Mouse (Mus musculus) liver, embryonic 11.5 days (tissue): Measurements from ENCODE around the gene Itln1. TPM values are rescaled to one million over a fixed set of nuclear protein-coding genes. Genes with fewer than 3 reads are reported as not detected.

ENCODE experiments used
- ATAC-seq: fragments of 200-750 bp; cut with Nextera tagmentation; replicated peaks from 2 replicates; pipeline ENCODE4 v1.8.0; 2017; ENCODE audit warnings: moderate number of reproducible peaks, mild to moderate bottlenecking, moderate TSS enrichment, moderate library complexity; ENCODE audit not compliant: low FRiP score
- DNase-seq: peaks from one replicate; pipeline ENCODE4 v3.0.0-alpha.2; 2017; ENCODE audit warnings: low spot score
- H3K27ac ChIP-seq: fragments of 300-500 bp; sonication (generic); 2 replicates; pipeline ENCODE4 v1.5.1; 2014; ENCODE audit warnings: mild to moderate bottlenecking, low read depth, low read length, control low read depth
- H3K27me3 ChIP-seq: fragments of 300-500 bp; sonication (generic); replicated peaks from 2 replicates; pipeline ENCODE4 v1.6.1; 2014; ENCODE audit warnings: low read length, mixed read lengths; ENCODE audit not compliant: control insufficient read depth, insufficient read depth
- H3K36me3 ChIP-seq: fragments of 300-500 bp; sonication (generic); 2 replicates; pipeline ENCODE4 v1.6.1; 2014; ENCODE audit warnings: mild to moderate bottlenecking, low read length, moderate library complexity, mixed read lengths; ENCODE audit not compliant: control insufficient read depth, insufficient read depth
- H3K4me1 ChIP-seq: fragments of 300-500 bp; sonication (generic); replicated peaks from 2 replicates; pipeline ENCODE4 v1.6.1; 2014; ENCODE audit warnings: low read length, mixed read lengths; ENCODE audit not compliant: control insufficient read depth, insufficient read depth
- H3K4me2 ChIP-seq: fragments of 300-500 bp; sonication (generic); 2 replicates; pipeline ENCODE4 v1.6.1; 2014; ENCODE audit warnings: mild to moderate bottlenecking, control low read depth, moderate library complexity
- H3K4me3 ChIP-seq: fragments of 300-500 bp; sonication (generic); 2 replicates; pipeline ENCODE4 v1.5.1; 2014; ENCODE audit warnings: low read depth, low read length, control low read depth
- H3K9ac ChIP-seq: fragments of 300-500 bp; sonication (generic); 2 replicates; pipeline ENCODE4 v1.6.1; 2014; ENCODE audit warnings: low read depth, low read length, control low read depth
- H3K9me3 ChIP-seq: fragments of 300-500 bp; sonication (generic); 2 replicates; pipeline ENCODE4 v1.6.1; 2016; ENCODE audit warnings: low read length, inconsistent platforms, mixed read lengths; ENCODE audit not compliant: control insufficient read depth
- WGBS: fragments of 180-500 bp; shearing (Covaris S2); extraction: QIAGEN DNeasy Blood & Tissue Kit; methylation state at CpG from one replicate; pipeline ENCODE4 v1.1.7; 2014; 5-methylcytosine and 5-hydroxymethylcytosine counted together
- polyA plus RNA-seq: library from polyadenylated mRNA; unstranded; fragments of >200 nt; fragmentation: Nextera tagmentation; extraction: Ambion mirVana; gene quantifications from 2 replicates; pipeline ENCODE4 v1.2.1, GENCODE M21; 2014

Gene Itln1
- polyA plus RNA-seq, 1 experiment from 2014 or later = not detected

- H3K27me3 ChIP-seq = no peaks in the 10 kb centered on the region
- peaks cover 6% of the 10 kb centered on the region; the same call in 1 of the 2 replicates for H3K9me3 ChIP-seq
- 74% methylated on average over 1 of the region's 1 CpGs for WGBS
- no peaks in the 10 kb centered on the region for H3K4me1 ChIP-seq
- H3K4me2 ChIP-seq = no peak overlapping the region
- no peak overlapping the region for H3K9ac ChIP-seq
- ATAC-seq = no peak
- no peak for DNase-seq
- no peak overlapping the region for H3K27ac ChIP-seq
- no peaks in the 10 kb centered on the region for H3K36me3 ChIP-seq
- H3K4me3 ChIP-seq = no peak overlapping the region
These were observed 5.6 kb upstream of the Itln1 start for GRCm38 (mm10) chr1:171540694-171541093.

GRCm38 (mm10) chr1:171534557-171534956, 537 bp downstream of the Itln1 start:
- H3K27ac ChIP-seq = no peak overlapping the region
- H3K9me3 ChIP-seq = peaks cover 6% of the 10 kb centered on the region; the same call in 1 of the 2 replicates
- no peaks in the 10 kb centered on the region for H3K27me3 ChIP-seq
- ATAC-seq (no peak), DNase-seq (no peak)
- no peak overlapping the region for H3K4me3 ChIP-seq
- no peaks in the 10 kb centered on the region for H3K4me1 ChIP-seq
- H3K4me2 ChIP-seq = no peak overlapping the region
- no peak overlapping the region for H3K9ac ChIP-seq
- no peaks in the 10 kb centered on the region for H3K36me3 ChIP-seq

DNA sequence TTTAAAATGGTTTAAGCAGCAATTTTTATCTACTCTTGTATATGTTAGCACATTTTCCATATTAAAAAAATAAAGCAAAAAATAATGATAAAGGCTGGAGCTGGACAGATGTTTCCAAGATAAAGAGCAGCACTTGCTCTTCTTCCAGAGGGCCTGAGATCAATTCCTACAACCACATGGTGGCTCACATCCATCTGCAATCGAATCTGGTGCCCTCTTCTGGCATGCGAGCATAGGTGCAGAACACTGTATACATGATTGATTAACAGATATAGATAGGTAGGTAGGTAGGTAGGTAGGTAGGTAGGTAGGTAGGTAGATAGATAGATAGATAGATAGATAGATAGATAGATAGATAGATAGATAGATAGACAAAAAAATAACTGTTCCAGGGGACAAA, 2.3 kb downstream of the Itln1 start:
- ATAC-seq (no peak), DNase-seq (no peak)
- no peak overlapping the region for H3K4me3 ChIP-seq
- H3K4me2 ChIP-seq = no peak overlapping the region
- no peaks in the 10 kb centered on the region for H3K27me3 ChIP-seq
- H3K27ac ChIP-seq = no peak overlapping the region
- no peaks in the 10 kb centered on the region for H3K36me3 ChIP-seq
- 48% methylated on average over 2 of the region's 2 CpGs for WGBS
- H3K4me1 ChIP-seq = no peaks in the 10 kb centered on the region
- H3K9me3 ChIP-seq = no peaks in the 10 kb centered on the region
- H3K9ac ChIP-seq = no peak overlapping the region

DNA sequence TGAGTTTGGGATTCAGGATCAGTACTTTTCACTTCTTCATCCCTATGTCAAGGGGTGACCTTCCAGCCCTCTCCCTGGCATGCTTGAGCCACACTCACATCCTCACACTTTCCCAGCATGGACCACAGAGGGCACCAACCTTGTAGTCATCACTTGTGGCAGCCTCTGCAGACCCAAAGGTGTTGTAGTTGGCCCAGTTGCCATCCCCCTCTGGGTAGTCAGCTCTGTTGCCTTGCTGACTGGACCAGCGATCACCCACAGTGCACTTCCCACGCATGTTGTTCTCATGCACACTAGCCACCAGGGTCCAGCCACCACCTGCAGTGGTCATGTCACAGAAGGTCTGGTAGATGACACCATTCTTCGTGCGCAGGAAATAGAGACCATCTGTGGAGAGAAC, 3.7 kb downstream of the Itln1 start:
- H3K27ac ChIP-seq = no peak overlapping the region
- 84% methylated on average over 4 of the region's 4 CpGs for WGBS
- H3K4me2 ChIP-seq = no peak overlapping the region
- no peak for ATAC-seq
- H3K4me3 ChIP-seq = no peak overlapping the region
- H3K4me1 ChIP-seq = no peaks in the 10 kb centered on the region
- no peak overlapping the region for H3K9ac ChIP-seq
- H3K27me3 ChIP-seq = no peaks in the 10 kb centered on the region
- no peak for DNase-seq
- H3K9me3 ChIP-seq = no peaks in the 10 kb centered on the region
- no peaks in the 10 kb centered on the region for H3K36me3 ChIP-seq

GRCm38 (mm10) chr1:171515557-171515956, 19.5 kb downstream of the Itln1 start:
- H3K4me3 ChIP-seq = no peak overlapping the region
- no peaks in the 10 kb centered on the region for H3K27me3 ChIP-seq
- H3K9me3 ChIP-seq = no peaks in the 10 kb centered on the region
- ATAC-seq = no peak
- no peaks in the 10 kb centered on the region for H3K4me1 ChIP-seq
- no peak overlapping the region for H3K9ac ChIP-seq
- no peak overlapping the region for H3K27ac ChIP-seq
- H3K4me2 ChIP-seq = no peak overlapping the region
- DNase-seq = no peak
- H3K36me3 ChIP-seq = no peaks in the 10 kb centered on the region
- WGBS = 72% methylated on average over 4 of the region's 4 CpGs

DNA sequence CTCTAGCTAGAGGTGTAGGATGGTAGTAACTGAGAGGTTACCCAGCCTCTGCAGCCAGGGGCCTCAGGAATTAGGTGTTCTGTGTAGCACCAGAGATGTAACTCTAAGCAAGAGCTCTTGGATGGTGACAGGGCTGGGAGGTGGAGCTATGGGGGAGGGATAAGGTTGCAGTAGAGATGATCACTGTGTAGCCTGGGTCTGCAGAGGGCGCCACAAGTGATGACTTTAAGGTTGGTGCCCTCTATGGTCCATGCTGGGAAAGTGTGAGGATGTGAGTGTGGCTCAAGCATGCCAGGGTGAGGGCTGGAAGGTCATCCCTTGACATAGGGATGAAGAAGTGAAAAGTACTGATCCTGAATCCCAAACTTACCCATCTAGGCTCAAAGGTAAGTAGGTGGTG, 20.1 kb downstream of the Itln1 start:
- Histone ChIP-seq H3K36me3 (no peaks in the 10 kb centered on the region), H3K4me2 (no peak overlapping the region), H3K4me3 (no peak overlapping the region), H3K27me3 (no peaks in the 10 kb centered on the region), H3K9ac (no peak overlapping the region), H3K4me1 (no peaks in the 10 kb centered on the region), H3K9me3 (no peaks in the 10 kb centered on the region), H3K27ac (no peak overlapping the region)
- no peak for DNase-seq
- WGBS = 22% methylated on average over 1 of the region's 1 CpGs
- ATAC-seq = no peak

DNA sequence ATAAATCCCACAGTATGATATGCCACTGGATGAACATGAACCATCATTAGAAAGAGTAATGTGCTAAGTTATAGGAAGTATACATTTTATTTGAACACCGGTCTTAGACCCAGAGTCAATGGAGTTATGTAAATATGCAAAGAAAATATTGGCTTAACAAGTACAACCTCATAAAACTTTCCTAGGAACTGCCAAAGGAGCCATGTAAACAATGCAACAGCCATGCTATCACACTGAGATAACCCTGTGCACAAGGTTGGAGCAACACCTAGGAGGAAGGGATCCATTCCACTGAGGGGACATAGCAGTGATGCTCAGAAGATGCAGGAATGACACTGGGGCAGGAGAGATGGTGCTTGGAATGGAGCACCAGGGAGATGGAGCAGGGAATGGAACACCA, 21.3 kb downstream of the Itln1 start:
- Histone ChIP-seq H3K27ac (no peak overlapping the region), H3K9me3 (no peaks in the 10 kb centered on the region), H3K36me3 (no peaks in the 10 kb centered on the region), H3K4me1 (no peaks in the 10 kb centered on the region), H3K4me3 (no peak overlapping the region), H3K9ac (no peak overlapping the region), H3K27me3 (no peaks in the 10 kb centered on the region), H3K4me2 (no peak overlapping the region)
- no peak for DNase-seq
- no peak for ATAC-seq
- WGBS = 94% methylated on average over 1 of the region's 1 CpGs

DNA sequence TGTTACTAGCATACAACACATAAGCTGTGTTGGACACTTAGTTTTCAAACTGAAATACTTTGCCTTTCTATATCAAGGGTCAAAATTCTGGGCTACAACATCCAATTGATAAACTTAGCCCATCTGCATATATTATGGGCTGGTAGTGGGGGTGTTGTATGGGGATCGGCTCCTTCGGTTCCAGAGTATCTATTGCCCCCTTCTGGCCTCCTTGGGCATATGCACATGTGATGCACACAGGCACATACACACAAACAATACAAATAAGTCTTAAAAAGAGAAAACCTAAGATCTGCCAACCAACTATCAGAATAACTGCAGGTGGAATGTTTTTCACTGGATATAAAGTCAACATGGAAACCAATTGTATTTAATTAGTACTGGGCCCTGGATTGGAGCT, 21.9 kb downstream of the Itln1 start:
- Histone ChIP-seq H3K9me3 (no peaks in the 10 kb centered on the region), H3K9ac (no peak overlapping the region), H3K4me1 (no peaks in the 10 kb centered on the region), H3K4me3 (no peak overlapping the region), H3K36me3 (no peaks in the 10 kb centered on the region), H3K27me3 (no peaks in the 10 kb centered on the region), H3K4me2 (no peak overlapping the region), H3K27ac (no peak overlapping the region)
- ATAC-seq (no peak), DNase-seq (no peak)
- 83% methylated on average over 2 of the region's 2 CpGs for WGBS

DNA sequence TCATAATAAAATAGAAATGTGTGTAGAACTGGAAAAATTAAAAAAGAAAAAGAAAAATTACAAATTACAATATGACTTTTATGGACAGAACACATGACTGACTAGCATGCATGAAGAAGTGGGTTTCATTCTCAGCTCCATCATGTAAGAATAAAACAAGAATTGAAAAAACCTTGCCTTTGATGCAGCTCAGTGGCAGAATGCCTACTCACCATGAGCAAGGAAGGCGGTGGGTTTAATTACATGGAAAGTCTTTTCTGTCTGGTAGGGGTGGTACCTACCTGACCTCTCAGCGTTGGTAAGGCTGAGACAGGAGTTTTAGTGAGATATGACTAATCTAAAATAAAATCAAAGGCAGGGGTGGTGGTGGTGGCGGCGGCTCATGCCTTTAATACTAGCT, 30.5 kb downstream of the Itln1 start:
- H3K4me3 ChIP-seq = peak overlapping the region; percentile 66
- no peak overlapping the region for H3K9ac ChIP-seq
- no peaks in the 10 kb centered on the region for H3K9me3 ChIP-seq
- peak overlapping the region; percentile 90 for H3K4me2 ChIP-seq
- no peak for ATAC-seq
- no peaks in the 10 kb centered on the region for H3K27me3 ChIP-seq
- peaks cover 3% of the 10 kb centered on the region; the same call in 1 of the 2 replicates for H3K4me1 ChIP-seq
- H3K27ac ChIP-seq = no peak overlapping the region
- DNase-seq = no peak
- WGBS = 56% methylated on average over 4 of the region's 4 CpGs
- no peaks in the 10 kb centered on the region for H3K36me3 ChIP-seq
